Mouse (Mus musculus) stomach, postnatal 0 days (tissue): ENCODE measurements around the gene Hmx2. TPM values are rescaled to one million over a fixed set of nuclear protein-coding genes. Genes with fewer than 3 reads are reported as not detected.

Experiments
- ATAC-seq: fragments of 200-750 bp; cut with Nextera tagmentation; 2 replicates; pipeline ENCODE4 v1.8.0; 2017; ENCODE audit not compliant: low FRiP score, low TSS enrichment
- DNase-seq: peaks from one replicate; pipeline ENCODE4 v3.0.0-alpha.2; 2016; ENCODE audit warnings: low spot score
- H3K27ac ChIP-seq: fragments of 300-500 bp; sonication (generic); replicated peaks from 2 replicates; pipeline ENCODE4 v1.5.1; 2014; ENCODE audit warnings: mild to moderate bottlenecking, control low read depth
- H3K27me3 ChIP-seq: fragments of 300-500 bp; sonication (generic); 2 replicates; pipeline ENCODE4 v1.6.1; 2014; ENCODE audit warnings: low read length; ENCODE audit not compliant: control insufficient read depth, insufficient read depth
- H3K36me3 ChIP-seq: fragments of 300-500 bp; sonication (generic); 2 replicates; pipeline ENCODE4 v1.6.1; 2014; ENCODE audit warnings: low read length, mixed read lengths; ENCODE audit not compliant: control insufficient read depth, insufficient read depth
- H3K4me1 ChIP-seq: fragments of 300-500 bp; sonication (generic); replicated peaks from 2 replicates; pipeline ENCODE4 v1.6.1; 2014; ENCODE audit warnings: antibody characterized with exemption; ENCODE audit not compliant: control insufficient read depth, insufficient read depth
- H3K4me2 ChIP-seq: fragments of 300-500 bp; sonication (generic); replicated peaks from 2 replicates; pipeline ENCODE4 v1.6.1; 2014; ENCODE audit warnings: low read depth, mild to moderate bottlenecking, control low read depth, moderate library complexity
- H3K4me3 ChIP-seq: fragments of 300-500 bp; sonication (generic); 2 replicates; pipeline ENCODE4 v1.5.1; 2014; ENCODE audit warnings: low read depth, low read length, control low read depth
- H3K9ac ChIP-seq: fragments of 300-500 bp; sonication (generic); 2 replicates; pipeline ENCODE4 v1.6.1; 2014; ENCODE audit warnings: mild to moderate bottlenecking, low read length, control low read depth, mixed read lengths
- H3K9me3 ChIP-seq: fragments of 300-500 bp; sonication (generic); 2 replicates; pipeline ENCODE4 v1.6.1; 2016; ENCODE audit warnings: low read length; ENCODE audit not compliant: control insufficient read depth
- CTCF ChIP-seq: IDR thresholded peaks from 2 replicates; pipeline ENCODE4 v1.5.1; 2016; ENCODE audit warnings: antibody characterized with exemption, low read depth, mild to moderate bottlenecking, moderate library complexity
- EP300 ChIP-seq: optimal IDR thresholded peaks from 2 replicates; pipeline ENCODE3; 2016; ENCODE audit warnings: antibody characterized with exemption
- WGBS: fragments of 180-500 bp; shearing (Covaris S2); extraction: QIAGEN DNeasy Blood & Tissue Kit; methylation state at CpG from one replicate; pipeline ENCODE4 v1.1.7; 2014; 5-methylcytosine and 5-hydroxymethylcytosine counted together
- polyA plus RNA-seq: library from polyadenylated mRNA; unstranded; fragments of >200 nt; fragmentation: Nextera tagmentation; extraction: Ambion mirVana; gene quantifications from 2 replicates; pipeline ENCODE4 v1.2.1, GENCODE M21; 2015

The Hmx2 gene
- polyA plus RNA-seq, 1 experiment from 2014 or later = 0.34 TPM

GRCm38 (mm10) chr7:131598483-131598824 lies 49.9 kb downstream of the Hmx2 start:
- Histone ChIP-seq H3K9me3 (no peaks in the 10 kb centered on the region), H3K4me1 (no peaks in the 10 kb centered on the region), H3K27me3 (no peaks in the 10 kb centered on the region), H3K9ac (no peak overlapping the region), H3K4me2 (no peak overlapping the region), H3K4me3 (no peak overlapping the region), H3K27ac (no peak overlapping the region), H3K36me3 (no peaks in the 10 kb centered on the region)
- 6% methylated on average over 5 of the region's 5 CpGs for WGBS
- TF ChIP-seq CTCF (peak; percentile 65), EP300 (no peak)
- ATAC-seq = no peak
- DNase-seq = peak; percentile 46

- H3K4me2 ChIP-seq = no peak overlapping the region
- no peak overlapping the region for H3K9ac ChIP-seq
- DNase-seq = no peak
- no peaks in the 10 kb centered on the region for H3K9me3 ChIP-seq
- no peaks in the 10 kb centered on the region for H3K4me1 ChIP-seq
- WGBS = 83% methylated on average over 7 of the region's 7 CpGs
- ATAC-seq = no peak
- no peak overlapping the region for H3K27ac ChIP-seq
- H3K36me3 ChIP-seq = no peaks in the 10 kb centered on the region
- TF ChIP-seq EP300 = no peak
- no peak for TF ChIP-seq CTCF
- H3K27me3 ChIP-seq = no peaks in the 10 kb centered on the region
- H3K4me3 ChIP-seq = no peak overlapping the region
These were observed 53.5 kb downstream of the Hmx2 start for GRCm38 (mm10) chr7:131602106-131602505.

- ATAC-seq (no peak), DNase-seq (no peak)
- Histone ChIP-seq H3K9ac (no peak overlapping the region), H3K4me2 (no peak overlapping the region), H3K27ac (no peak overlapping the region), H3K36me3 (no peaks in the 10 kb centered on the region), H3K27me3 (no peaks in the 10 kb centered on the region), H3K4me3 (no peak overlapping the region), H3K9me3 (no peaks in the 10 kb centered on the region), H3K4me1 (no peaks in the 10 kb centered on the region)
- 3% methylated on average over 9 of the region's 11 CpGs for WGBS
- TF ChIP-seq EP300 = no peak
- TF ChIP-seq CTCF = no peak
These were observed 54.6 kb downstream of the Hmx2 start for GRCm38 (mm10) chr7:131603186-131603585.

GRCm38 (mm10) chr7:131604946-131605345 lies 56.4 kb downstream of the Hmx2 start:
- Histone ChIP-seq H3K36me3 (no peaks in the 10 kb centered on the region), H3K4me2 (no peak overlapping the region), H3K4me3 (no peak overlapping the region), H3K9me3 (no peaks in the 10 kb centered on the region), H3K27me3 (no peaks in the 10 kb centered on the region), H3K9ac (no peak overlapping the region), H3K4me1 (no peaks in the 10 kb centered on the region), H3K27ac (no peak overlapping the region)
- DNase-seq = no peak
- ATAC-seq = no peak
- 86% methylated on average over 10 of the region's 10 CpGs for WGBS
- no peak for TF ChIP-seq CTCF
- TF ChIP-seq EP300 = no peak

GRCm38 (mm10) chr7:131605481-131605880 lies 56.9 kb downstream of the Hmx2 start:
- H3K36me3 ChIP-seq = no peaks in the 10 kb centered on the region
- ATAC-seq = no peak
- no peaks in the 10 kb centered on the region for H3K27me3 ChIP-seq
- H3K9me3 ChIP-seq = no peaks in the 10 kb centered on the region
- no peak overlapping the region for H3K4me2 ChIP-seq
- 73% methylated on average over 4 of the region's 4 CpGs for WGBS
- no peak for DNase-seq
- no peak overlapping the region for H3K27ac ChIP-seq
- H3K4me3 ChIP-seq = no peak overlapping the region
- H3K9ac ChIP-seq = no peak overlapping the region
- H3K4me1 ChIP-seq = no peaks in the 10 kb centered on the region
- no peak for TF ChIP-seq EP300
- TF ChIP-seq CTCF = no peak

Other genes with a start within 250 kb of the Hmx2 start
- gene Cuzd1, start 226.5 kb upstream of the Hmx2 start, polyA plus RNA-seq = 0.06 and 0.10 TPM in 2 replicates
- not detected in 2 replicates for gene Fam24b, start 219.3 kb upstream of the Hmx2 start, polyA plus RNA-seq
- not detected in 2 replicates for gene Fam24a, start 214.9 kb upstream of the Hmx2 start, polyA plus RNA-seq
- 11.5 and 12.8 TPM in 2 replicates for gene 2310057M21Rik, start 186.0 kb upstream of the Hmx2 start, polyA plus RNA-seq
- 50.0 and 52.2 TPM in 2 replicates for gene Pstk, start 177.6 kb upstream of the Hmx2 start, polyA plus RNA-seq
- 6.4 and 6.8 TPM in 2 replicates for gene Ikzf5, start 138.3 kb upstream of the Hmx2 start, polyA plus RNA-seq
- gene Acadsb, start 138.2 kb upstream of the Hmx2 start, polyA plus RNA-seq = 54.5 and 59.1 TPM in 2 replicates
- gene Hmx3, start 5.9 kb upstream of the Hmx2 start, polyA plus RNA-seq = 0.82 and 1.1 TPM in 2 replicates
- 78.5 and 86.0 TPM in 2 replicates for gene Bub3, start 11.4 kb downstream of the Hmx2 start, polyA plus RNA-seq